Mouse (Mus musculus) thymus, postnatal 25 days (tissue): Measurements from ENCODE around the gene Olfr1310.
"Not testable (repeated sequence)": the region's sequence is repeated elsewhere in the genome, so short reads cannot be mapped to it uniquely, and the experiment has no call there.

Experiments
- DNase-seq: peaks from one replicate; pipeline ENCODE4 v3.0.0; 2022

Gene Olfr1310

DNA sequence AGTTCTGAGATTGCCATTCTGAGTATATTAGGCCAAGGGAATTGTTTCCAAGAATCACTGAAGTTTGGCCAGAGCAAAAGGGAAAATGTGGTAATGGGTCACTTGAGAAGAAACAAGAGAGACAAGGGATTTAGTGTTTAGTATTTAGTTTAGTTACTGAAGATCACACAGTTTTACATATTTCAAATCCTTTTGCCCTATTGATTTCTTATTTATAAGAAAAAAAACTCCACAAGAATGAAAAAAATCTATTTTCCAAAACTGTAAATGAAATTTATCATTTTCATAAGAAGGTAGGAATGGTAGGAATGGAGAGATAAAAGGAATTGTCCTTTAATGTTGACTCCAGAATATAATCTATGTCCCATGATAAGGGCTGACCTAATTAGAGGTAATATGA is at the start of gene Olfr1310:
TSS of gene Olfr1310 (minus strand) at position 101 of the 400 bp plus-strand sequence.
- no peak for DNase-seq

DNA sequence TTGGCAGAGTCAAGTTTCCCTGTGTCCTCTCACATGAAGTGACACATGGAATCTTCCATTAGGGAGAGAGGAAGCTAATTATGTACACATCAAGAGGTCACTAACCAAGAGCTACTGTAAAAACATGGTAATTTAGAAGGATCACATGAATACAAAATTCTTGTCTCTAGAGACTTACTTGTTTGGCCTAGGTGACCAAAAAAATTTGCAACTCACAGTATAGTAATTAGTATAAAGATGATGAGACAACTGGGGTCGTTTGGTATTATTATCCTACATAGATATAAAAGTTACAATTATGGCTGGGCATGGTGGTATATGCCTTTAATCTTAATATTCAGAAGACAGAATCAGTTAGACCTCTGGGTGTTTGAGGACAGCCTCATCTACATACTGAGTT is 37.6 kb upstream of the Olfr1310 start, which contains the start of gene Olfr1312:
TSS of gene Olfr1312 (minus strand) at position 101 of the 400 bp plus-strand sequence.
- no peak for DNase-seq

DNA sequence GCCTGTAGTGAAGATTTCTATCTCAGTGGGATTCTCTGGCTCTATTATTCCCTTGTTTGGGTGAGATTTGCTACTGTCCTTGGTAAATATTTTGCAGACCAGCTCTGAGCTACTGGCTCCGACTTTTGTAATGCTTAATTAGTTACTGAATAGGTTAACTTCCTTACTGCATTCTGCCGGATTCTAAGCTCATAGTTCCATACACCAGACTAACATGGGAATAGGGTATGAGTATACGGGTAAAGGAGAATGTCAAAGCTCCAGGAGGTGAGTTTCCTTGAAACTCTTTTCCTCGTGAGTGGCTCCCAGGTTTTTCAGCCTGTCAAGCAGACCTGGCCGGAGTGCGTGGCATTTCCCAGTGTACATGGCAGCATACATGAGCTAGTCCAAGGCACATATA is 14.5 kb upstream of the Olfr1310 start:
- not testable (repeated sequence) for DNase-seq

DNA sequence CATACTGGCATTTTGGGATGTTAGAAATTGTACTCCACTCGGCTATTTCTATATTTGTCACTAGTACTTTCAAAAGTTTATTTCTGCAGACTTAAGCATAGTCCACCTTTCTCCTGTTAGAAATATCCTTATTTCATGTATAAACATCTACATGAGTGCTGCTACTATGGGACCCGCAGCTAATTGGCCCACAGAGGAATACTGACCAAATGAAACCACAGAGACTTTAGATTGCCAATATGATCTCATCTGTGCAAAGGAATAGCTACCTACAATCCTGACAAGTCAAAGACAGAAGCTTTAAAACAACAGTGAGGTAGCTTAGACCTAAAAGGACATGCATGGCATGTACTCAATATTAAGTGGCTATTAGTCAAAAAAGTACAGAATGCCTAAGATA is 11.8 kb upstream of the Olfr1310 start, which contains the start of gene Olfr1311:
TSS of gene Olfr1311 (minus strand) at position 101 of the 400 bp plus-strand sequence.
- DNase-seq = no peak

DNA sequence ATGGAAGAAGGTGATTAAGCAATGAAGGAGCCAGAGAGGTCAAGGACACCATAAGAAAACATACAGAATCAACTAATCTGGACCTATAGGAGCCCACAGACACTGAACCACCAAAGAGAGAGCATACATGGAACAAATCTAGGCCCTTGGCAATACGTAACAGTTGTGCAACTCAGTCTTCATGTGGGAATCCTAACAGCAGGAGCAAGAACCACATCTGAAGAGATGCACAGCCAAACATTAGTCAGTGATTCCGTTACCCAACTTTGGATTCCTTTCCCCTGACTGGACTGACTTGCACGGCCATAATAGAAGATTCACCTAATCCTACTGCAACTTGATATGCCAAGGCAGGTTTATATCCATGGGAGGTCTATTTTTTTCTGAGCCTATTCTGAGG is 2.4 kb upstream of the Olfr1310 start:
- DNase-seq = no peak

DNA sequence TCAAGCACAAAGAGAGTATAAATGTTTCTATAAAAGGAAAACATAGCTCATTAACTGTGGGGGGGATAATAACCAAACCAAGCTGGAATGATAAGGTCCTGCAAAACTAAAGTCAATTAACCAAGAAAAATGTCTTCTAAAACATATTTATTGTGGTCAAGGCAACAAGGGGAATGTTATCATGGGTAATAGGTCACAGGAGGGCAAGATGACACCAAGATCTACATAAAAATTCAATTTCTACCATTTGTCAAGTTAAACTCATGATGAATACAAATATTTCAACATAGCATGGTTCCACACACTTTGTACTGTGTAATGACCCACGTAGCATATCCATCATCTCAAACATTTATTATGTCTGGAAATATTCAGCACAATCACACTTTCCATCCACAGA is 22.3 kb downstream of the Olfr1310 start, which contains the start of gene Olfr1309:
TSS of gene Olfr1309 (minus strand) at position 101 of the 400 bp plus-strand sequence.
- no peak for DNase-seq

DNA sequence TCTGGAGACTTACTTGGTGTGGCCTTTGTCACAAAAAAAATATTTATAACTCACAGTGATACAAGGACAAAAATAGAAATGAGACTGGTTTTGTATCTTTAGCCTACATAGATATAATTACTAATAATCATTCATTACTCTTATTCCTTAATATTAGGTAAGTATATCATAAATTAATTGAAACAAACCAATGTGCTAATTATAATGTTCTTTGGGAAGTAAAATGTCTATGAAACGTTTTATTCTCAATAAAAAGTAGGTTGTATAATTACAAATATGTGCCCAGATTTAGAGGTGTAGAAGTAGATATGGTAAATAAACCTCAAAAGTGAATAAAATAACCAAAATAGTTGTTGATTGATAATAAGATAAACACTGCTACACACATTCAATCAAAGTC is 47.7 kb downstream of the Olfr1310 start, which contains the start of gene Olfr1308:
TSS of gene Olfr1308 (minus strand) at position 101 of the 400 bp plus-strand sequence.
- DNase-seq = no peak
